Mouse (Mus musculus): ENCODE results near the gene Mfsd6l. TPM values are rescaled to one million over a fixed set of nuclear protein-coding genes. Genes with fewer than 3 reads are reported as not detected.

Gene Mfsd6l
- total RNA-seq, 2 experiments from 2014 or later = 0.34 to 0.56 TPM

DNA sequence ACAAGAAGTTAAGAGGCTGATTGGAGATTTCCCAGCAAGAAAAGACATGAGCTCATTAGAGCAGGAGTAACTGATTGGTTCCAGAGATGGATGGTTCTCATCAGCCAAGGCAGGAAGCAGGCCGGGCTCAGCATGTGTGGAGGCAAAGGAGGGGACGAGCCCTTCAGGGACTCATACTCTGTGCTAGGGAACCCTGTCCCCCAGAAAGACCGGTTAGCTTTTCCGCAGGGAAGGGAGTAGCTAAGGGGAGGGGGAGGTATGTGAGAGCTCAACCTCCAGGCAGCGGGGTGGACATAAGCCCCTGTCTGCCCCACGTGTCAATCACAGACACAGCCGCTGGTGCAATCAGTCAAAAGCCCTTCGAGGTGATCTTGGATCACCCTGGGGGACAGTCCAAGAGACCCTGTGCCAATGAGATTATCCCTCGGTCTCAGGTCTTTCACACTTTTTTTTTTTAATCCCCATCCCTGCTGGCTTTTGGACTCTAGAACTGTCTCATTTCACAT lies 45.6 kb downstream of the Mfsd6l start:
- DNase-seq (ENCODE audit: low spot score in 2 of 2) = no peak

DNA sequence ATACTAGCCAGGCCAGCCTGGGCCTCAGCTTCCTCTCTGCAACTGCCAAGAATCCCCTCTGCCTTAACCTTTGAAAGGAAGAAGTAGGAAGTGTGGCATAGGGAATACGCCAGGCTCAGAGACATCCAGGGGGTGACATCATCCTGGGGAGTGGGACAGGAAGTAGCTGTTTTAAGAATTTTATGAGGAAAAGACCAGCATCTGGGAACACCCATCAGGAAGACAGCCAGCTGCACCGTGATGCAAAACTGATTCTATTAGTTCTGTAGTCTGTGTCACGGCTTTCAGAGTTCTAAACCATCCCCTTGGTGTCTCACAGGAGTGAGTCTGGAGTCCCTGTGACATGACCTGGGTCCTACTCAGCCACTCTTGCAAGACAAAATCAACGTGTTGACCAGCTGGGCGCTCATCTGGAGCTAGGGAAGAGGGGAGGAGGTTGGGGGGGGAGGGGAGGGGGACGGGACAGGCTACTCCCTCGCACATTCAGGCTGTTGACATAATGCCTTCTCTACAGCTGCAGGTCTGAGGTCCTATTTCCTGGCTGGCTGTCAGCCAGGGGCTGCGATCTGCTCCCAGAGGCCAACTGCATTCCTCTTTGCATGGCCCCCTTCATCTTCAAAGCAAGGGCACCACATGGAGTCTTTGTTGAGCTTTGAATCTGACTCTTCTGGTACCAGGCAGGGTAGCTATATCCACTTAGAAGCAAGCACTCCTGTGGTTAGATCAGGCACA lies 46.4 kb downstream of the Mfsd6l start:
- DNase-seq (ENCODE audit: low spot score in 2 of 2) = no peak

DNA sequence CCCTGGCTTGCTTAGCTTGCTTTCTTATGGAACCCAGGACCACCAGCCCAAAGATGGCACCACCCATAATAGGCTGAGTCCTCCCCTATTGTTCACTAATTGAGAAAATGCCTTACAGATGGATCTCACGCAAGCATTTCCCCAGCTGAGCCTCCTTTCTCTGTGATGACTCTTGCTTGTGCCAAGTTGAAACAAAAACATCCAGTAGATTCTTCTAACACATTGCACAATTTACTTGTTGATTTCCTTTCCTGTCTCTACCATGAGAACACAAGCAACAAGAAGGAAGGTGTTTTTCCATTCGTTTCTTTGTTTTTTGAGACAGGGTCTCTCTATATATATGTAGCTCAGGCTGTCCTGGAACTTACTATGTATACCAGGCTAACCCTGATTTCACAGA lies 51.1 kb downstream of the Mfsd6l start:
- no peak for DNase-seq (ENCODE audit: low spot score in 2 of 2)

Other genes with a start within 250 kb of the Mfsd6l start
- gene Ntn1, start 155.4 kb upstream of the Mfsd6l start, total RNA-seq (2021) = 10 to 100 TPM; 16.8 to 23.4 TPM
- 1 to 10 TPM in 1 of 2 experiments, under 1 TPM in 1; 0.87 to 1.1 TPM for gene Pik3r5, start 124.1 kb upstream of the Mfsd6l start, total RNA-seq (2021)
- 1 to 10 TPM; 4.7 to 5.0 TPM for gene Pik3r6, start 53.2 kb upstream of the Mfsd6l start, total RNA-seq (2021)
- gene Ccdc42, start 30.8 kb downstream of the Mfsd6l start, total RNA-seq (2021) = under 1 TPM in 1 of 2 experiments, not detected in 1; 0.53 TPM
- 10 to 100 TPM; 69.4 to 98.3 TPM for gene Myh10, start 135.4 kb downstream of the Mfsd6l start, total RNA-seq (2021)